Mouse (Mus musculus) forebrain, postnatal 0 days (tissue): Measurements from ENCODE around the gene Pdzd4. TPM values are rescaled to one million over a fixed set of nuclear protein-coding genes. Genes with fewer than 3 reads are reported as not detected.

ENCODE experiments used
- ATAC-seq: fragments of 200-750 bp; cut with Nextera tagmentation; 2 replicates; pipeline ENCODE4 v1.8.0; 2017; ENCODE audit warnings: mild to moderate bottlenecking, moderate library complexity
- DNase-seq: peaks from one replicate; pipeline ENCODE4 v3.0.0-alpha.2; 2015
- H3K27ac ChIP-seq: fragments of 300-500 bp; sonication (generic); 2 replicates; pipeline ENCODE4 v1.5.1; 2014; ENCODE audit warnings: low read depth, mild to moderate bottlenecking, antibody characterized with exemption, low read length, moderate library complexity, mixed read lengths
- H3K27me3 ChIP-seq: fragments of 300-500 bp; sonication (generic); 2 replicates; pipeline ENCODE4 v1.6.1; 2014; ENCODE audit warnings: mild to moderate bottlenecking, low read length, mixed read lengths; ENCODE audit not compliant: insufficient read depth
- H3K36me3 ChIP-seq: fragments of 300-500 bp; sonication (generic); 2 replicates; pipeline ENCODE4 v1.6.1; 2014; ENCODE audit warnings: mild to moderate bottlenecking, moderate library complexity; ENCODE audit not compliant: insufficient read depth
- H3K4me1 ChIP-seq: fragments of 300-500 bp; sonication (generic); 2 replicates; pipeline ENCODE4 v1.6.1; 2014; ENCODE audit warnings: antibody characterized with exemption; ENCODE audit not compliant: insufficient read depth
- H3K4me2 ChIP-seq: fragments of 300-500 bp; sonication (generic); 2 replicates; pipeline ENCODE4 v1.6.1; 2014; ENCODE audit warnings: low read depth, mild to moderate bottlenecking, moderate library complexity
- H3K4me3 ChIP-seq: fragments of 300-500 bp; sonication (generic); 2 replicates; pipeline ENCODE4 v1.5.1; 2014; ENCODE audit warnings: low read depth, low read length, mixed read lengths
- H3K9ac ChIP-seq: fragments of 300-500 bp; sonication (generic); 2 replicates; pipeline ENCODE4 v1.6.1; 2014; ENCODE audit warnings: mild to moderate bottlenecking
- H3K9me3 ChIP-seq: fragments of 300-500 bp; sonication (generic); 2 replicates; pipeline ENCODE4 v1.6.1; 2016; ENCODE audit warnings: low read length
- CTCF ChIP-seq: sonication (generic); IDR thresholded peaks from 2 replicates; pipeline ENCODE4 v1.5.1; 2016; ENCODE audit warnings: antibody characterized with exemption, control low read depth, low read depth
- WGBS: fragments of 180-500 bp; shearing (Covaris S2); extraction: QIAGEN DNeasy Blood & Tissue Kit; methylation state at CpG from one replicate; pipeline ENCODE4 v1.1.7; 2014; 5-methylcytosine and 5-hydroxymethylcytosine counted together
- polyA plus RNA-seq: library from polyadenylated mRNA; unstranded; fragments of >200 nt; fragmentation: Nextera tagmentation; extraction: Ambion mirVana; gene quantifications from 2 replicates; pipeline ENCODE4 v1.2.1, GENCODE M21; 2015
- total RNA-seq: library from RNA; depleted of rRNA; stranded (reverse); fragments of >200 nt; gene quantifications from 2 replicates; pipeline ENCODE4 v1.2.3, GENCODE M21; 2014; rRNA removed

Gene Pdzd4
- total and polyA plus RNA-seq, 2 experiments from 2014 or later, result 4.0 to 239 TPM

DNA sequence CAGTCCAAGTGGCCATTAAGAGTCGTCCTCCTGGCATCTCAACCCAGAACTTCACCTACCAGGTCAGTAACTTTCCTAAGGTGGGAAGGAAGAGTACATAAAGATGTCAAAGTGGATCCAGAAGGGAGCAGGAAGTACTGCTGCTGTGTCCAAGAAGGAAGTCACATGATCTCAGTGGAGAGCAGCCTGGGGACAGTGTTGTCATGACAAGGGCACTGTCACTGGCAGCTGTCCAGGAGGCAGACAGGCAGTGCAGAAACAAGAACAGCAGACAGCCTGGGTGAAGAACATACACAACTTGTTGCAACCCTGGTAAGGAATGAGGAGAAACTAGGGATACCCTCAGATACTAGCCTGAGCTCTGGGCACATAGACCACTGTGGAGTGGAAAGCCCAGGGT lies 59.5 kb downstream of the Pdzd4 start:
- H3K4me3 ChIP-seq, result no peak overlapping the region
- no peak for ATAC-seq
- no peak overlapping the region for H3K4me2 ChIP-seq
- no peaks in the 10 kb centered on the region for H3K27me3 ChIP-seq
- DNase-seq, result no peak
- no peak overlapping the region for H3K9ac ChIP-seq
- no peaks in the 10 kb centered on the region for H3K9me3 ChIP-seq
- no peak for TF ChIP-seq CTCF
- WGBS, result 54% methylated on average over 1 of the region's 1 CpGs
- no peaks in the 10 kb centered on the region for H3K36me3 ChIP-seq
- H3K4me1 ChIP-seq, result no peaks in the 10 kb centered on the region
- H3K27ac ChIP-seq, result no peak overlapping the region

GRCm38 (mm10) chrX:73758611-73759290 lies 66.0 kb downstream of the Pdzd4 start:
- H3K4me3 ChIP-seq, result no peak overlapping the region
- 78% methylated on average over 13 of the region's 13 CpGs for WGBS
- H3K27me3 ChIP-seq, result no peaks in the 10 kb centered on the region
- H3K9me3 ChIP-seq, result no peaks in the 10 kb centered on the region
- DNase-seq, result no peak
- H3K9ac ChIP-seq, result no peak overlapping the region
- TF ChIP-seq CTCF, result no peak
- H3K4me2 ChIP-seq, result no peak overlapping the region
- no peaks in the 10 kb centered on the region for H3K36me3 ChIP-seq
- ATAC-seq, result peak; percentile 34
- no peak overlapping the region for H3K27ac ChIP-seq
- H3K4me1 ChIP-seq, result no peaks in the 10 kb centered on the region

DNA sequence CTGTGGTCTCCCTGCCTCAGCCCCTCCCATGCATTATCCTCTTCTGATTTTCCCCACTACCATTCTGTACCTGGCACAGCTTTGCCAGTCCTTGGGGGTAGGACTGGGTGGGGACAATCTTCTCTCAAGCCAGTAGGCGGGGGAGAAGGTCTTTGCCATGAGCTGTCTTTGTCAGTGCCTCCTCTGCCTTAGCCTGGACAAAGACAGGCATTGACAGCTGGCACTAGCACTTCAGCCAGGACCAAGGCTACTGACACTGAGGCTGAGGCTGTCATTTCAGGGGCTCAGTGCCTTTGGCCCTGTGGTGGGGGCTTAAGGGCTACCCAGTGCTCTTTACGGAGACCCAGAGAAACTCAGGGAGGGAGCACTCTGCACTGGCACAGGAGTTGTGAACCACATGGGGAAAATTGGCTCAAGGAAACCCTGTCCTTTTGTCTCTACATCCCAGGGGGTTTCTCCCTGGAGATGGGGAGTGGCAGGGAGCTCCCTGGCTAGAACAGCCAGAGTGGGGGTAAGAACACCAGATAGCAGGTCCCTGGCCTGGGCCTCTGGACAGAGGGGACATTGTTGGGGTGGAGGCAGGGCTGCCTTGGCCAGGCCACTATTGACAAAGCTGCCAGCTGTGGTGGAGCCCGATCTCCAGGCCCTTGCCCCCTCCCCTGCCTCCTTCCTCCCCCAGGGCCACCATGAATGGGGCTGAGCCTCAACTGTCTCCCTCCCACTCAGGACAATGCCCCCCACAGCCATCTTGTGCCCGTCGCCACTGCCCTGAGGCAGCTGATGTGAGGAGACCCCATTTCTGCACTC lies 68.2 kb downstream of the Pdzd4 start, which contains the start of gene Plxnb3:
Gene Plxnb3 (plus strand): TSS at position 757 of the 807 bp plus-strand sequence.
- ATAC-seq, result peak; percentile 32; the same call in 1 of the 2 replicates
- no peaks in the 10 kb centered on the region for H3K27me3 ChIP-seq

DNA sequence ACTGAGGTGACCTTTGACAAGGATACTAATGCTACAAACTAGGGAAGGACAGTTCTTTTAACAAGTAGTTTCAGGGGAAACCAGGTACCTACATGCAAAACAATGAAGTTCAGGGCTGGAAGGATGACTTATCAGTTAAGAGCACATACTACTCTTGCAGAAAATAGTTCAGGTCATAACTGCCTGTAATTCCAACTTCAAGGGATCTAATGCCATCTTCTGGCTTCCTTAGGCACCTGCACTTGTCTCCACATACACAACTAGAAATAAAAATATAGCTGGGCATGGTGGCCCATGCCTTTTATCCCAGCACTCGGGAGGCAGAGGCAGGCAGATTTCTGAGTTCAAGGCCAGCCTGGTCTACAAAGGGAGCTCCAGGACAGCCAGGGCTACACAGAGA lies 75.8 kb downstream of the Pdzd4 start:
- no peak for DNase-seq
- H3K4me1 ChIP-seq, result no peaks in the 10 kb centered on the region
- TF ChIP-seq CTCF, result no peak
- H3K27ac ChIP-seq, result no peak overlapping the region
- no peak for ATAC-seq
- no peak overlapping the region for H3K4me3 ChIP-seq
- H3K9me3 ChIP-seq, result no peaks in the 10 kb centered on the region
- no peaks in the 10 kb centered on the region for H3K36me3 ChIP-seq
- H3K9ac ChIP-seq, result no peak overlapping the region
- 90% methylated on average over 1 of the region's 1 CpGs for WGBS
- H3K4me2 ChIP-seq, result no peak overlapping the region
- H3K27me3 ChIP-seq, result no peaks in the 10 kb centered on the region

More for the DNA sequence above, 68.2 kb downstream of the Pdzd4 start, which contains the start of gene Plxnb3:
- Histone ChIP-seq H3K9me3 (no peaks in the 10 kb centered on the region), H3K4me1 (no peaks in the 10 kb centered on the region), H3K36me3 (no peaks in the 10 kb centered on the region), H3K9ac (no peak within 1 kb of the TSS), H3K27ac (no peak within 1 kb of the TSS), H3K4me2 (no peak within 1 kb of the TSS), H3K4me3 (no peak within 1 kb of the TSS)
- 67% methylated on average over 5 of the region's 5 CpGs for WGBS
- TF ChIP-seq CTCF, result no peak
- no peak for DNase-seq

DNA sequence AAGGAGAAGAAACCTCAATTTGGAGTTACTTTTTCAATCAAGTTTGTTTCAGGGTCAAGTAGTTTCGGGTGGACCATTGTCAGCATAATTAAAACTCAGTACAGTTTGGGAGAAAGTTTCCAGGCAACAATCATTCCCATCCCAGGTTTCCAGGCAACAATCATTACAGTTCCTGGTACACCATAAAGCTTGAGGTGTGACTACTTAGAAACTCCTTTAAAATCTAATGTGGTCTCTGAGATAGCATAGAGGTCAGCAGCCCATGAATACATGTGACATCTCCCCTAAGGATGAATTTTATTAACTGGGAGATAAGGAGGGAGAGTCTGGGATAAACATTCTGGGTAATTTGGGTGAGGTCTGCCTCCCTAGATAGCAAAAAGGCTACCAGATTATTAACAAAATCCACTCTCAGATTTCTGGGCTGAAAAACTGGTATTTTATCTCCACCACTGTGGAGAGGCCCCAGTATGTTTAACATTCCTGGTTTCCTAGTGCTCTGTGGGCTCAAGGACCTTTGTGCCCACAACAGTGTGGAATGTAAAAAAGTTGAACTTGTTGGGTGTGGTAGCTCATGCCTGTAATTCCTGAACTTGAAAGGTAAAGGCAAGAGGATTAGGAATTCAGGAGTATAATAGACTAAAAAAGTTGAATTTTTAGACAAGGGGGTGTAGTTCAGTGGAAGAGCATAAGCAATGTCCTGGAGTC lies 79.8 kb downstream of the Pdzd4 start:
- ATAC-seq (no peak), DNase-seq (no peak)
- TF ChIP-seq CTCF, result no peak
- Histone ChIP-seq H3K4me2 (no peak overlapping the region), H3K4me3 (no peak overlapping the region), H3K9ac (no peak overlapping the region), H3K27ac (no peak overlapping the region), H3K36me3 (no peaks in the 10 kb centered on the region), H3K4me1 (no peaks in the 10 kb centered on the region), H3K27me3 (no peaks in the 10 kb centered on the region), H3K9me3 (no peaks in the 10 kb centered on the region)
- 90% methylated on average over 1 of the region's 1 CpGs for WGBS

Other genes starting within 250 kb of the Pdzd4 start
- gene Dusp9, start 185.6 kb downstream of the Pdzd4 start, total RNA-seq, result 0.19 and 0.92 TPM in 2 replicates
- gene Dusp9, start 185.6 kb downstream of the Pdzd4 start, polyA plus RNA-seq, result 0.23 and 0.28 TPM in 2 replicates
- gene Pnck, start 164.9 kb downstream of the Pdzd4 start, total RNA-seq, result 104 and 117 TPM in 2 replicates
- 136 and 145 TPM in 2 replicates for gene Pnck, start 164.9 kb downstream of the Pdzd4 start, polyA plus RNA-seq
- 39.5 and 45.4 TPM in 2 replicates for gene Slc6a8, start 151.8 kb downstream of the Pdzd4 start, total RNA-seq
- gene Slc6a8, start 151.8 kb downstream of the Pdzd4 start, polyA plus RNA-seq, result 3.9 and 5.8 TPM in 2 replicates
- 41.9 and 45.4 TPM in 2 replicates for gene Bcap31, start 108.8 kb downstream of the Pdzd4 start, total RNA-seq
- 113 and 121 TPM in 2 replicates for gene Bcap31, start 108.8 kb downstream of the Pdzd4 start, polyA plus RNA-seq
- 11.7 and 13.8 TPM in 2 replicates for gene Abcd1, start 108.4 kb downstream of the Pdzd4 start, total RNA-seq
- gene Abcd1, start 108.4 kb downstream of the Pdzd4 start, polyA plus RNA-seq, result 6.7 and 7.6 TPM in 2 replicates
- gene Plxnb3, start 67.9 kb downstream of the Pdzd4 start, total RNA-seq, result 0.62 and 1.6 TPM in 2 replicates
- gene Plxnb3, start 67.9 kb downstream of the Pdzd4 start, polyA plus RNA-seq, result 0.29 and 0.45 TPM in 2 replicates
- gene Srpk3, start 50.6 kb downstream of the Pdzd4 start, total RNA-seq, result 0.14 and 0.62 TPM in 2 replicates
- 0.91 and 0.99 TPM in 2 replicates for gene Srpk3, start 50.6 kb downstream of the Pdzd4 start, polyA plus RNA-seq
- gene Idh3g, start 38.1 kb downstream of the Pdzd4 start, total RNA-seq, result 177 and 186 TPM in 2 replicates
- gene Idh3g, start 38.1 kb downstream of the Pdzd4 start, polyA plus RNA-seq, result 208 and 213 TPM in 2 replicates
- gene Ssr4, start 37.9 kb downstream of the Pdzd4 start, total RNA-seq, result 107 and 169 TPM in 2 replicates
- gene Ssr4, start 37.9 kb downstream of the Pdzd4 start, polyA plus RNA-seq, result 167 and 186 TPM in 2 replicates
- not detected in 2 replicates for gene Avpr2, start 67.1 kb upstream of the Pdzd4 start, total RNA-seq
- not detected in 2 replicates for gene Avpr2, start 67.1 kb upstream of the Pdzd4 start, polyA plus RNA-seq
- gene L1cam, start 71.1 kb upstream of the Pdzd4 start, total RNA-seq, result 225 and 256 TPM in 2 replicates
- gene L1cam, start 71.1 kb upstream of the Pdzd4 start, polyA plus RNA-seq, result 75.9 and 100 TPM in 2 replicates
- 2.0 and 4.8 TPM in 2 replicates for gene Arhgap4, start 96.9 kb upstream of the Pdzd4 start, total RNA-seq
- 1.1 and 1.6 TPM in 2 replicates for gene Arhgap4, start 96.9 kb upstream of the Pdzd4 start, polyA plus RNA-seq
- gene Naa10, start 97.0 kb upstream of the Pdzd4 start, total RNA-seq, result 68.9 and 71.2 TPM in 2 replicates
- 92.1 and 100 TPM in 2 replicates for gene Naa10, start 97.0 kb upstream of the Pdzd4 start, polyA plus RNA-seq
- gene Renbp, start 105.9 kb upstream of the Pdzd4 start, total RNA-seq, result 4.9 and 13.1 TPM in 2 replicates
- 11.7 and 12.4 TPM in 2 replicates for gene Renbp, start 105.9 kb upstream of the Pdzd4 start, polyA plus RNA-seq
- gene Hcfc1, start 141.4 kb upstream of the Pdzd4 start, total RNA-seq, result 69.7 and 102 TPM in 2 replicates
- 23.1 and 30.8 TPM in 2 replicates for gene Hcfc1, start 141.4 kb upstream of the Pdzd4 start, polyA plus RNA-seq
- gene Irak1, start 198.9 kb upstream of the Pdzd4 start, total RNA-seq, result 41.9 and 63.7 TPM in 2 replicates
- 21.0 and 28.0 TPM in 2 replicates for gene Irak1, start 198.9 kb upstream of the Pdzd4 start, polyA plus RNA-seq